ENCODE assay signal across 10 mouse cellular contexts in the genomic region with DNA sequence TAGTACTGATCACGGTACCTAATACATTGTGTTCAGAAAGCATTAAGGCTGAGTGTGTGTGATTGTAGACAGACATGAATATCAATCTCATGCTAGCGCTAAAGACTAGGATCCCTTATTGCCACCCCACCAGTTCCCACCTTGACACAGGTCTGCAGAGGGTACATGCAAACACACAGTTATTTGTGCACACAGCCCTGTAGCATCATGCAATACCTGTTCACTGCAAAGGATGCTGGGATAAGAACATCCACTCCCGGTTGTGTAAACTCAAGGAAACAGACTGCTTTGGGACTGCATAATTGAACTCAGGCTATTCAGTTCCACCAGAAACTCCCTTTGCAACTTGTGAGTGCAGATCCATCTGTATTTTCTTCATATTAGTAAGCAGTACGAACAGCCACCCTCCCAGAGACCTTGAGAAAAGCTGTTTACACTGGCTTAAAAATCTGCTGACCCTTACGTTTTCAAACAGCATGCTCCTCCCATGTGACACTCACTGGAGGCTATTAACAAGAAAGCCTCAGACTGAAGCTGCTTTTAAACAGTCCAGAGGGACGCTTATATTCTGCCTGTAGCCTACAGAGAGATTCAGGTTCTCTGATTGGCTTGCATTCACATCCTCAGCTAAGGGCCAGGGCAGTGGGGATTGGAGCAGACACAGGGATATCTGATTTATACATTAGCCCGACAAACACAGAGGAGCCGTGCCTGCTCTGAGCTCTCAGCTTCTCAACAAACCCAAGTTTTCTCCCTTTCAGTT. TPM values are rescaled to one million over a fixed set of nuclear protein-coding genes. Genes with fewer than 3 reads are reported as not detected.
DNase-seq lines count a peak whose midpoint lies in the region; ATAC-seq and TF ChIP-seq lines count a peak whose summit lies in the region.
"Had no signal": no experiment of that assay in that cellular context is flagged by ENCODE, and none has a peak within 500 bp of the region (broad histone marks: within the 10 kb centered on the region; RNA-seq: fewer than 3 reads in every experiment).

No protein-coding gene starts in this region.

- WGBS in forebrain, embryonic 15.5 days, result 30% methylated on average over 8 of the region's 8 CpGs

- H3K9ac ChIP-seq in forebrain, embryonic 15.5 days (replicated peaks), result 0 out of 2 replicates have a peak overlapping the region, but pooled peaks have one; percentile 1
- H3K9ac ChIP-seq: liver, embryonic 15.5 days had no signal

- H3K4me2 ChIP-seq in forebrain, embryonic 15.5 days (replicated peaks), result peak overlapping the region; percentile 8
- H3K4me2 ChIP-seq: liver, embryonic 15.5 days had no signal

- no peak for DNase-seq in gastrocnemius, adult 2 months
- no peak for DNase-seq in gastrocnemius, postnatal 4 days (ENCODE audit: low spot score in 2 of 2)
- DNase-seq in adipocyte (ENCODE audit: low spot score), result peak; percentile 37
- peak; percentile 21 for DNase-seq in kidney, postnatal 10 days
- DNase-seq in retina, postnatal 1 day, result peak; percentile 31
- no peak for DNase-seq in B cell, adult 2 months

- TF ChIP-seq CTCF in gastrocnemius, adult 2 months (IDR thresholded peaks at IDR 0.05), result no peak

- peaks cover 16% of the 10 kb centered on the region for H3K4me1 ChIP-seq in forebrain, embryonic 15.5 days
- H3K4me1 ChIP-seq: liver, embryonic 15.5 days had no signal

- H3K36me3 ChIP-seq in forebrain, embryonic 15.5 days, result no peaks in the 10 kb centered on the region
- H3K36me3 ChIP-seq: liver, embryonic 15.5 days had no signal

- no peaks in the 10 kb centered on the region for H3K27me3 ChIP-seq in forebrain, embryonic 15.5 days
- H3K27me3 ChIP-seq: liver, embryonic 15.5 days had no signal

- H3K9me3 ChIP-seq in forebrain, embryonic 15.5 days, result no peaks in the 10 kb centered on the region
- H3K9me3 ChIP-seq: liver, embryonic 15.5 days had no signal

- intact Hi-C loops in gastrocnemius, adult 2 months (cut with DNase I), result no loop called here

- ATAC-seq in forebrain, embryonic 15.5 days (replicated peaks), result peak; percentile 92
- ATAC-seq in megakaryocyte, adult 5-6 weeks (ENCODE audit: poor library complexity, severe bottlenecking), result no peak

- peak overlapping the region; percentile 68 for H3K27ac ChIP-seq in gastrocnemius, adult 2 months
- H3K27ac ChIP-seq in forebrain, embryonic 15.5 days (replicated peaks), result peak overlapping the region; percentile 75
- H3K27ac ChIP-seq: liver, embryonic 15.5 days had no signal

- no peak overlapping the region for H3K4me3 ChIP-seq in gastrocnemius, adult 2 months
- H3K4me3 ChIP-seq in forebrain, embryonic 15.5 days, result no peak overlapping the region
- H3K4me3 ChIP-seq: erythroblast, embryonic 14.5 days; liver, embryonic 15.5 days had no signal

RNA-seq across cellular contexts. Expression of a gene that starts 42.8 kb away (rescaled TPM):
- not detected for total RNA-seq in gastrocnemius, adult 2 months (2021)
- total RNA-seq in gastrocnemius, postnatal 4 days (2021), result under 1 TPM; 0.10 to 0.44 TPM
- polyA plus RNA-seq in forebrain, embryonic 15.5 days (2015; fragmentation: Nextera tagmentation; extraction: Ambion mirVana), result 2.6 TPM in 2 replicates
- 0.16 and 0.36 TPM in 2 replicates for total RNA-seq in megakaryocyte, adult 5-6 weeks (2015)
- total RNA-seq in megakaryocyte, adult 5-6 weeks (2017), result not detected in 2 replicates
- polyA plus RNA-seq: erythroblast, embryonic 14.5 days had no signal

Comparison
In these comparisons a context has a peak if more than half of its experiments do, and no peak if none do; other contexts are left out.
1. DNase-seq: peak in adipocyte (single experiment), kidney, postnatal 10 days (single experiment) and retina, postnatal 1 day (single experiment); none in gastrocnemius, adult 2 months (single experiment), gastrocnemius, postnatal 4 days (0 of 2) and B cell, adult 2 months (0 of 2).